Mouse (Mus musculus): ENCODE data around the gene Ssu72.

DNA sequence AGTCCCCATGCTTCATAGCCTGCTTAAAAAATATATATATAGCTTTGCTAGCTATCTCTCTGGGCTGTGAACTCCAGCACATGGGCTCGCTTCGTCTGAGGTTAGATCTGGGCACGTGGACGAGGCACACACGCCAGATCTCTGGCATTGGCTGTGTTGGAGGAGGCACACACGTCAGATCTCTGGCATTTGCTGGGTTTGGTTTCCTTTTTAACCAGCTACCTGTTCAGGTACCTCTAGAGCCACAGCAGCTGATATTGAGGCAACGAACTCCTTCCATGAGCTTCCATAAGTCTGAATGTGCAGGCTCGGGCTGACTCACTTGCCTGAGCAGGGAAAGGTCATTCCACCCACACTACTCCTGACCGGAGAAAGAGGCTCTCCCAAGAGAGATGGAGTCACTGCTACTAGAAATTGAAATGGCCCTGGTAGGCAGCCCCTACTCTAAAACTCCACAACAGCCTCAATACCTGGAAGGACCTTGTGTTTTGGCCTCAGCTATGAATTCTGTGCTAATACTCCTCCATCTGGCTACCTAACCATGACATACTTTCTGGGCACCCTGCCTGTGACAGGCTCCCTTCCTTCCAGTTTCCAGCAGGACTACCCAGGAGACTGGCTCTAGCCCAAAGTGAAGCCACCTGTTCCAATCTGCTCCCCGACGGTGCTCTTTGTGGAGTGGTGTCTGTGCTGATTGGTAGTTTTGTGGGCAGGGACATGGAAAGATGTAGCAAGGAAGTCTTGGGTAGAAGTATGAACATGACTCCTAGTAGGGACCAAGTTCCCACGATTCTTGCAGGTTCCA is 13.8 kb upstream of the Ssu72 start:
- TF ChIP-seq USF1 (IDR thresholded peaks at IDR 0.05; ENCODE audit: low read depth, low read length): no peak
- TF ChIP-seq POLR2A (IDR thresholded peaks at IDR 0.05; ENCODE audit: control insufficient read depth in 1 of 2, insufficient read depth in 1 of 2, low read depth in 1 of 2, low read length in 2 of 2, poor library complexity in 1 of 2): no peak
- TF ChIP-seq CTCF (IDR thresholded peaks at IDR 0.05 in 2 of 3, conservative IDR thresholded peaks at IDR 0.05 in 1 of 3; ENCODE audit: control insufficient read depth in 1 of 3, insufficient read depth in 1 of 3, low read depth in 2 of 3, low read length in 3 of 3, poor library complexity in 1 of 3, severe bottlenecking in 1 of 3): no peak
- no peak for TF ChIP-seq JUND (IDR thresholded peaks at IDR 0.05; ENCODE audit: low read depth, low read length)
- TF ChIP-seq RCOR1 (IDR thresholded peaks at IDR 0.05; ENCODE audit: low read depth, low read length): no peak
- TF ChIP-seq ZMIZ1 (IDR thresholded peaks at IDR 0.05; ENCODE audit: low read depth, low read length): no peak
- TF ChIP-seq ZNF384 (IDR thresholded peaks at IDR 0.05; ENCODE audit: low read depth, low read length): no peak
- no peak for TF ChIP-seq ZC3H11A (IDR thresholded peaks at IDR 0.05; ENCODE audit: low read depth, low read length)
- TF ChIP-seq ZKSCAN1 (IDR thresholded peaks at IDR 0.05; ENCODE audit: low read depth, low read length): no peak

Measured in MEL (cell line).